Mouse (Mus musculus): Measurements from ENCODE around the gene Mrps25.

Gene Mrps25

GRCm38 (mm10) chr6:92183621-92184131 is at the start of gene Mrps25:
TSS of gene Mrps25 (minus strand) at chr6:92184033.
- in situ Hi-C loops (cut with MboI, MseI): loop anchor here (5.0 kb wide), 1 partner anchor 286 kb away; no protein-coding TSS in a partner anchor

GRCm38 (mm10) chr6:92231762-92232161 is 47.9 kb upstream of the Mrps25 start:
- in situ Hi-C loops (cut with MboI, MseI): no loop called here

- in situ Hi-C loops (cut with MboI, MseI): no loop called here
Observed at GRCm38 (mm10) chr6:92231356-92231755, 47.5 kb upstream of the Mrps25 start.

- in situ Hi-C loops (cut with MboI, MseI): no loop called here
Observed at GRCm38 (mm10) chr6:92229586-92229985, 45.8 kb upstream of the Mrps25 start.

GRCm38 (mm10) chr6:92229103-92229502 is 45.3 kb upstream of the Mrps25 start:
- in situ Hi-C loops (cut with MboI, MseI): no loop called here

- in situ Hi-C loops (cut with MboI, MseI): no loop called here
Observed at GRCm38 (mm10) chr6:92224981-92225380, 41.1 kb upstream of the Mrps25 start.

GRCm38 (mm10) chr6:92222021-92222420 is 38.2 kb upstream of the Mrps25 start:
- in situ Hi-C loops (cut with MboI, MseI): no loop called here

GRCm38 (mm10) chr6:92221604-92222003 is 37.8 kb upstream of the Mrps25 start:
- in situ Hi-C loops (cut with MboI, MseI): no loop called here

GRCm38 (mm10) chr6:92219445-92219844 is 35.6 kb upstream of the Mrps25 start:
- in situ Hi-C loops (cut with MboI, MseI): no loop called here

GRCm38 (mm10) chr6:92214773-92215449 is 31.1 kb upstream of the Mrps25 start, which contains the start of gene Rbsn:
TSS of gene Rbsn (minus strand) at chr6:92214925.
- in situ Hi-C loops (cut with MboI, MseI): no loop called here

GRCm38 (mm10) chr6:92214055-92214772 is 30.4 kb upstream of the Mrps25 start:
- in situ Hi-C loops (cut with MboI, MseI): no loop called here

- in situ Hi-C loops (cut with MboI, MseI): no loop called here
Observed at GRCm38 (mm10) chr6:92199414-92199813, 15.6 kb upstream of the Mrps25 start.

GRCm38 (mm10) chr6:92184178-92184577 is 345 bp upstream of the Mrps25 start:
- in situ Hi-C loops (cut with MboI, MseI): loop anchor here (5.0 kb wide), 1 partner anchor 287 kb away; no protein-coding TSS in a partner anchor

GRCm38 (mm10) chr6:92176450-92176849 is 7.4 kb downstream of the Mrps25 start:
- in situ Hi-C loops (cut with MboI, MseI): no loop called here

- in situ Hi-C loops (cut with MboI, MseI): no loop called here
Observed at GRCm38 (mm10) chr6:92162724-92163123, 21.1 kb downstream of the Mrps25 start.

- in situ Hi-C loops (cut with MboI, MseI): no loop called here
Observed at GRCm38 (mm10) chr6:92158801-92159200, 25.0 kb downstream of the Mrps25 start.

- in situ Hi-C loops (cut with MboI, MseI): no loop called here
Observed at GRCm38 (mm10) chr6:92153774-92154173, 30.1 kb downstream of the Mrps25 start.

- in situ Hi-C loops (cut with MboI, MseI): no loop called here
Observed at GRCm38 (mm10) chr6:92145881-92146280, 38.0 kb downstream of the Mrps25 start.

GRCm38 (mm10) chr6:92136356-92136755 is 47.5 kb downstream of the Mrps25 start:
- in situ Hi-C loops (cut with MboI, MseI): no loop called here

- in situ Hi-C loops (cut with MboI, MseI): no loop called here
Observed at GRCm38 (mm10) chr6:92133617-92134016, 50.2 kb downstream of the Mrps25 start.

GRCm38 (mm10) chr6:92132021-92132911 is 51.6 kb downstream of the Mrps25 start:
- in situ Hi-C loops (cut with MboI, MseI): no loop called here

GRCm38 (mm10) chr6:92131456-92131855 is 52.4 kb downstream of the Mrps25 start:
- in situ Hi-C loops (cut with MboI, MseI): no loop called here
